Mouse (Mus musculus): ENCODE measurements around the gene Fibp.

Gene Fibp

GRCm38 (mm10) chr19:5432992-5433852, 27.2 kb upstream of the Fibp start:
- DNase-seq (ENCODE audit: low spot score): peak; percentile 72

- no peak for DNase-seq (ENCODE audit: low spot score)
Observed at GRCm38 (mm10) chr19:5433951-5434350, 26.5 kb upstream of the Fibp start.

- no peak for DNase-seq (ENCODE audit: low spot score)
Observed at GRCm38 (mm10) chr19:5444371-5444908, 16.0 kb upstream of the Fibp start.

GRCm38 (mm10) chr19:5444954-5445353, 15.5 kb upstream of the Fibp start:
- no peak for DNase-seq (ENCODE audit: low spot score)

- no peak for DNase-seq (ENCODE audit: low spot score)
Observed at GRCm38 (mm10) chr19:5445747-5446146, 14.7 kb upstream of the Fibp start.

GRCm38 (mm10) chr19:5447515-5448353, 12.7 kb upstream of the Fibp start, which contains the start of gene Fosl1:
Gene Fosl1, plus strand, starts transcription at chr19:5447547.
- peak; percentile 68 for DNase-seq (ENCODE audit: low spot score)

- no peak for DNase-seq (ENCODE audit: low spot score)
Observed at GRCm38 (mm10) chr19:5448354-5449150, 11.9 kb upstream of the Fibp start.

- no peak for DNase-seq (ENCODE audit: low spot score)
Observed at GRCm38 (mm10) chr19:5449673-5450072, 10.7 kb upstream of the Fibp start.

- DNase-seq (ENCODE audit: low spot score): no peak
Observed at GRCm38 (mm10) chr19:5451766-5452165, 8.6 kb upstream of the Fibp start.

GRCm38 (mm10) chr19:5455037-5455436, 5.4 kb upstream of the Fibp start:
- no peak for DNase-seq (ENCODE audit: low spot score)

- no peak for DNase-seq (ENCODE audit: low spot score)
Observed at GRCm38 (mm10) chr19:5455568-5455967, 4.8 kb upstream of the Fibp start.

GRCm38 (mm10) chr19:5456241-5456921, 4.0 kb upstream of the Fibp start:
- peak; percentile 44 for DNase-seq (ENCODE audit: low spot score)

GRCm38 (mm10) chr19:5456922-5457745, 3.3 kb upstream of the Fibp start:
- peak; percentile 98 for DNase-seq (ENCODE audit: low spot score)

- no peak for DNase-seq (ENCODE audit: low spot score)
Observed at GRCm38 (mm10) chr19:5457746-5458442, 2.5 kb upstream of the Fibp start, which contains the start of gene Ccdc85b. Gene Ccdc85b, minus strand, starts transcription at chr19:5457894.

- no peak for DNase-seq (ENCODE audit: low spot score)
Observed at GRCm38 (mm10) chr19:5459019-5459418, 1.4 kb upstream of the Fibp start.

- no peak for DNase-seq (ENCODE audit: low spot score)
Observed at GRCm38 (mm10) chr19:5459896-5460295, 519 bp upstream of the Fibp start.

GRCm38 (mm10) chr19:5461411-5461810, 996 bp downstream of the Fibp start:
- DNase-seq (ENCODE audit: low spot score): no peak

GRCm38 (mm10) chr19:5463212-5463611, 2.8 kb downstream of the Fibp start:
- DNase-seq (ENCODE audit: low spot score): no peak

GRCm38 (mm10) chr19:5463791-5464562, 3.6 kb downstream of the Fibp start:
- peak; percentile 87 for DNase-seq (ENCODE audit: low spot score)
